Mouse (Mus musculus) lung, postnatal 0 days (tissue): ENCODE measurements around the gene Suv39h2. TPM values are rescaled to one million over a fixed set of nuclear protein-coding genes. Genes with fewer than 3 reads are reported as not detected.
A peak's percentile ranks its signal among the peaks of the same experiment; 100 is the strongest.

Experiments
- ATAC-seq: fragments of 200-750 bp; cut with Nextera tagmentation; 2 replicates; pipeline ENCODE4 v1.8.0; 2017; ENCODE audit warnings: moderate library complexity
- DNase-seq: peaks from one replicate; pipeline ENCODE4 v3.0.0-alpha.2; 2016; ENCODE audit warnings: low spot score
- H3K27ac ChIP-seq: fragments of 300-500 bp; sonication (generic); 2 replicates; pipeline ENCODE4 v1.5.1; 2014; ENCODE audit warnings: antibody characterized with exemption, mild to moderate bottlenecking, low read length, mixed read lengths
- H3K27me3 ChIP-seq: fragments of 300-500 bp; sonication (generic); replicated peaks from 2 replicates; pipeline ENCODE4 v1.6.1; 2014; ENCODE audit warnings: low read length, mixed read lengths; ENCODE audit not compliant: insufficient read depth
- H3K36me3 ChIP-seq: fragments of 300-500 bp; sonication (generic); 2 replicates; pipeline ENCODE4 v1.6.1; 2014; ENCODE audit warnings: low read length, mixed read lengths; ENCODE audit not compliant: insufficient read depth
- H3K4me1 ChIP-seq: fragments of 300-500 bp; sonication (generic); 2 replicates; pipeline ENCODE4 v1.6.1; 2014; ENCODE audit warnings: antibody characterized with exemption, low read depth, low read length, mixed read lengths; ENCODE audit not compliant: insufficient read depth
- H3K4me2 ChIP-seq: fragments of 300-500 bp; sonication (generic); replicated peaks from 2 replicates; pipeline ENCODE4 v1.6.1; 2014; ENCODE audit warnings: low read depth, mild to moderate bottlenecking, low read length, moderate library complexity, mixed read lengths
- H3K4me3 ChIP-seq: fragments of 300-500 bp; sonication (generic); 2 replicates; pipeline ENCODE4 v1.5.1; 2014; ENCODE audit warnings: low read depth, low read length
- H3K9ac ChIP-seq: fragments of 300-500 bp; sonication (generic); replicated peaks from 2 replicates; pipeline ENCODE4 v1.6.1; 2014; ENCODE audit warnings: low read depth, mild to moderate bottlenecking
- H3K9me3 ChIP-seq: fragments of 300-500 bp; sonication (generic); 2 replicates; pipeline ENCODE4 v1.6.1; 2016; ENCODE audit warnings: low read length, mixed read lengths
- CTCF ChIP-seq: IDR thresholded peaks from 2 replicates; pipeline ENCODE4 v1.5.1; 2016; ENCODE audit warnings: antibody characterized with exemption, mild to moderate bottlenecking
- EP300 ChIP-seq: IDR thresholded peaks from 2 replicates; pipeline ENCODE4 v1.6.1; 2016; ENCODE audit warnings: antibody characterized with exemption, mild to moderate bottlenecking, control low read depth
- WGBS: fragments of 180-500 bp; shearing (Covaris S2); extraction: QIAGEN DNeasy Blood & Tissue Kit; methylation state at CpG from one replicate; pipeline ENCODE4 v1.1.7; 2014; 5-methylcytosine and 5-hydroxymethylcytosine counted together
- polyA plus RNA-seq: library from polyadenylated mRNA; unstranded; fragments of >200 nt; fragmentation: Nextera tagmentation; extraction: Ambion mirVana; gene quantifications from 2 replicates; pipeline ENCODE4 v1.2.1, GENCODE M21; 2015

Gene Suv39h2
- polyA plus RNA-seq, 1 experiment from 2014 or later = 1.3 TPM

DNA sequence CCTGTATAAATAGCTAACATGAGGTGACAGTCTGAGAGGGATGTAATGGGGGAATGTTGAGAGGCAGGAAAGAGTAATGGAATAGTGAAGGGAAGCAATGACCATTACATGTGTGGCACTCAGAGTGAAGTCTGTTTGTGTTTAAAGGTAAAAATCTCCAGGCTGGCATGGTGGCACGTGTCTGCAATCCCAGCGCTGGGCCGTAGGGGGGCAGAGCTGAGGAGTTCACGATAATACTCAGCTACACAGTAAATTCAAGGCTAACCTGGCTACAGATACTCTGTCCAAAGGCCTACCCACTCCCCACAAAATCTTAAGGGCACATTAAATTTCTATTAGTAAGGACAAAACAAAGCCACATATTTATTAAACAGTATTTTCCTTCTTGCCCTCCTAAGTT, 18.2 kb downstream of the Suv39h2 start:
- WGBS = 71% methylated on average over 4 of the region's 4 CpGs
- Histone ChIP-seq H3K27ac (no peak overlapping the region), H3K27me3 (no peaks in the 10 kb centered on the region), H3K4me1 (no peaks in the 10 kb centered on the region), H3K36me3 (no peaks in the 10 kb centered on the region), H3K9me3 (no peaks in the 10 kb centered on the region), H3K4me2 (no peak overlapping the region), H3K4me3 (no peak overlapping the region), H3K9ac (no peak overlapping the region)
- no peak for TF ChIP-seq EP300
- peak; percentile 19; the same call in 1 of the 2 replicates for TF ChIP-seq CTCF
- ATAC-seq = no peak
- DNase-seq = no peak

DNA sequence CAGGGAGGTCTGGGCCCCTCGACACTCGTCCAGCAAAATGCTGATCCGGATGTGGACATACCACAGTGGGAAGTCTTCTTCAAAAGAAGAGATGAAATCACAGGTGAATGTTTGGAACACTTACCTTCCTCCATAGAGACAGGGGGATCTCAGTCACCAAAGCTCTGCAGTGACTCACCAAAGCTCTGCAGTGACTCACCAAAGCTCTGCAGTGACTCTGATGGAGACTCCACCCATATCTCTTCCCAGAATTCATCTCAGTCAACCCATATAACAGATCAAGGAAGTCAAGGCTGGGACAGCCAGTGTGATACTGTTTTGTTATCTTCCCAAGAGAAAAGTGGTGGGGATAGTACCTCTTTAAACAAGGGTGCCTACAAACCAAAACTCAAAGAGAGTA, 21.7 kb downstream of the Suv39h2 start:
- Histone ChIP-seq H3K27me3 (no peaks in the 10 kb centered on the region), H3K36me3 (no peaks in the 10 kb centered on the region), H3K9me3 (no peaks in the 10 kb centered on the region), H3K4me3 (no peak overlapping the region), H3K4me1 (no peaks in the 10 kb centered on the region), H3K9ac (no peak overlapping the region), H3K27ac (no peak overlapping the region), H3K4me2 (no peak overlapping the region)
- ATAC-seq (no peak), DNase-seq (no peak)
- no peak for TF ChIP-seq EP300
- no peak for TF ChIP-seq CTCF
- 84% methylated on average over 3 of the region's 3 CpGs for WGBS

DNA sequence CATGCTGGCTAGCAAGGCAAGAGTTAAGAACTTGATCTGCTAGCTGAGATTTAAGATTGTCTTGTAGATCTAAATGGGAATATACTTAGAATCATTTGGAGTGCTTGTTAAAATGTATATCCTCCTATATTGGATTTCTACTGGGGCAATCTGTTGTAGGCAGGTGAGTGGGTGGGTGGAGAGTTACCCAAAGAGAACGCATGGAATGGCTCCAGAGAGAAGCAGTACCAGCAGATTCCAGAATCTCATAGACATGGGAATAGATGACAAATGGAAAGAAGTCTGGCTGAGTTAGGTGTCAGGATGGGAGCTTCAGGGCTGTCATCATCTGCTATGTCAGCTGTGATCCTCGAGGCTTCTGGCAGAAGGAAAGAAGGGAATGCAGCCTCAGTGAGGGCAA, 25.4 kb downstream of the Suv39h2 start:
- Histone ChIP-seq H3K27me3 (no peaks in the 10 kb centered on the region), H3K4me3 (no peak overlapping the region), H3K4me1 (no peaks in the 10 kb centered on the region), H3K4me2 (no peak overlapping the region), H3K36me3 (peaks cover 8% of the 10 kb centered on the region; the same call in 1 of the 2 replicates), H3K27ac (no peak overlapping the region), H3K9ac (no peak overlapping the region), H3K9me3 (no peaks in the 10 kb centered on the region)
- 63% methylated on average over 2 of the region's 2 CpGs for WGBS
- TF ChIP-seq CTCF = no peak
- TF ChIP-seq EP300 = no peak
- ATAC-seq (no peak), DNase-seq (no peak)

DNA sequence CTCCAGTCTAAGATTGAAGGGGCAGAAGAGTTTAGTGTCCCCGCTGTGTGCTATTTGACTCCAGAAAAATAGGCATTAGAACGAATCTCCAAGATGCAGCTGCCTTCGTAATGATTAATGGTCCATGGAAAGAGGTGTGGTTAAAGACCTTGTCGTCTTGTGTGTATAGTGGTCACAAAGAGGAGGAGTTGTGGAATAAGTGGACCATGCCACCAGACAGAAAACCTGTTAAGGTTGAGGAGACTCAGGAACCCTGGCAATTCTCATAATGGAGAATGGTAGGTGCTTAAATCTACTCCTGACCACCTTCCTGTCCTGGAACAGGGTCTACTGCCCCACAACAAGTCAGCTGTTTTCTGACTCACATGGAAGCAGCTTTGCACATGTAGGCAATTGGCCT, 28.8 kb downstream of the Suv39h2 start:
- H3K9me3 ChIP-seq = no peaks in the 10 kb centered on the region
- no peaks in the 10 kb centered on the region for H3K27me3 ChIP-seq
- TF ChIP-seq CTCF = no peak
- no peak for TF ChIP-seq EP300
- ATAC-seq (no peak), DNase-seq (no peak)
- H3K9ac ChIP-seq = no peak overlapping the region
- peaks cover 19% of the 10 kb centered on the region; the same call in 1 of the 2 replicates for H3K36me3 ChIP-seq
- no peaks in the 10 kb centered on the region for H3K4me1 ChIP-seq
- no peak overlapping the region for H3K27ac ChIP-seq
- H3K4me2 ChIP-seq = no peak overlapping the region
- H3K4me3 ChIP-seq = no peak overlapping the region
- 68% methylated on average over 4 of the region's 4 CpGs for WGBS

DNA sequence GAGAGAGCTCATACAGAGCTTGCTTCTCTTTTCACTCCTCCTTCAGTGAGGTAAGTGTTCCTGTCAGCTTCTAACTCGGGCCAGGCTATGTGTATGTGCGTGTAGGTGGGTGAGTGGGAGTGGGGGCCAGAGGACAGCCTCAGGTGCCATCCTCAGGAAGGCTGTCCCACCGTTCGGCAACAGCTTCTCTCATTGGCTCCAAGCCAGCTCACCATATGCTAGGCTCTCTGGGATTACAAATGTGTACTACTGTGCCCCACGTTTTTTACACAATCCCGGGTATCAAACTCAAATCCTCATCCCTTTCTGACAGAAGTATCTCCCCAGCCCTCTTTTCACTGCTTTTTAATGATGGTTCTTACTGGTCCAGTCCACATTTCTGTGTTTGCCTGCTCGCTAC, 30.6 kb downstream of the Suv39h2 start:
- H3K36me3 ChIP-seq = peaks cover 19% of the 10 kb centered on the region; the same call in 1 of the 2 replicates
- TF ChIP-seq EP300 = no peak
- TF ChIP-seq CTCF = no peak
- H3K4me3 ChIP-seq = no peak overlapping the region
- no peak overlapping the region for H3K9ac ChIP-seq
- DNase-seq (no peak), ATAC-seq (no peak)
- H3K27me3 ChIP-seq = no peaks in the 10 kb centered on the region
- H3K27ac ChIP-seq = no peak overlapping the region
- WGBS = 55% methylated on average over 7 of the region's 7 CpGs
- H3K4me1 ChIP-seq = no peaks in the 10 kb centered on the region
- H3K9me3 ChIP-seq = no peaks in the 10 kb centered on the region
- H3K4me2 ChIP-seq = no peak overlapping the region

DNA sequence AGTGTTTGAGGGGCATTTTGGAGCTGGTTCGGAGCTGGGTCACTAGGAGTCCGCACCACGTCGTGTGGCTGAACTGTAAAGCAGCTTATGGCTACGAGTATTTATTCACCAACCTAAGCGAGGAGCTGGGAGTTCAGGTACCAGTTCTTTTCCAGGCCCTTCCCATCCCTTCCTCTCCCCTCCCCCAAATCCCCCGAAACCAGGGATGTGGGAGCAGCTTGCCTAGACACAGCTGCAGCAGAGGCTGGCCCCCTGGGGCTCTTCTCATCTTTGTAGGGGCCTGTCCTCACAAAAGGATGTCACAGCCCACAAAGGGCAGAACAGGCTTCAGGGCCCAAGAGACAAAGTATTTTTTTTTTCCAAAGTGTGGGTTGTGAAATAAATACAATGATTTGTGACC, 36.9 kb downstream of the Suv39h2 start:
- TF ChIP-seq EP300 (no peak), CTCF (no peak)
- Histone ChIP-seq H3K27ac (no peak overlapping the region), H3K4me2 (no peak overlapping the region), H3K36me3 (0 out of 2 replicates have a peak, but pooled peaks cover 6% of the 10 kb centered on the region), H3K4me1 (no peaks in the 10 kb centered on the region), H3K4me3 (no peak overlapping the region), H3K9me3 (no peaks in the 10 kb centered on the region), H3K9ac (no peak overlapping the region), H3K27me3 (no peaks in the 10 kb centered on the region)
- 69% methylated on average over 7 of the region's 7 CpGs for WGBS
- ATAC-seq (no peak), DNase-seq (no peak)

DNA sequence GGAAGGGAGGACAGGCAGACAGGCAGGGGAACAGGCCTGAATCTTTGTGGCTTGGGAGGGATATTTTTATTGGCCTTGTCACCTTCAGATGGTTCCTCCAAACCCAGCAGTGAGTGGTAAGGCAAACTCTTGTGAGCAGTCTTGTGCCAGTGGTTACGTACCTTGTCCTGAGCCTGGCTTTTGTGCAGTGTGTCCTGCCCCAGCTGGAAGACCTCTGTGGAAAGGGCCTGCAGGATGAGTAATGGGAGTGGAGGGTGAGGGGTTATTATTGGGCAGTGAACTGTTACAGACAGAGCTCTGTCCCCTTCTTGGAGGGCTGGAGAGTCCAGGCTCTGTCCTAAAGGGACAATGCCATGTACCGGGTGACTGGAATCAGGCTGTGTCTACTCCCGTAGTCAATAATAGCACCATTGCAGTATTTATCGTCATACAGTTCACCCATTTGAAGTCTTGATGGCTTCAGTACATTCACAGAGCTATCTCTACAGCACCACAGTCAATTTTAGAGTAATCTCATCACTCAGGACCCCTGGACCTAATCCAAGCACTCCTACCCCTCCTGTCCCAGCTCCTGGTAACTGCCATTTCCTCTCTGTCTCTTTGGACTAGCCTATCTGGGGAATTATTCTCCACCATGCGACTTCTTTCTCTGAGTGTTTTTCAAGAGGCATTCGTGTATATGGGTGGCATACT, 39.3 kb downstream of the Suv39h2 start:
- DNase-seq (no peak), ATAC-seq (no peak)
- Histone ChIP-seq H3K9me3 (no peaks in the 10 kb centered on the region), H3K27me3 (no peaks in the 10 kb centered on the region), H3K9ac (no peak overlapping the region), H3K36me3 (no peaks in the 10 kb centered on the region), H3K4me2 (no peak overlapping the region), H3K4me1 (no peaks in the 10 kb centered on the region), H3K4me3 (no peak overlapping the region), H3K27ac (no peak overlapping the region)
- WGBS = 84% methylated on average over 6 of the region's 6 CpGs
- TF ChIP-seq CTCF (no peak), EP300 (no peak)
